Mouse (Mus musculus): Measurements from ENCODE around the gene Rnft1. TPM values are rescaled to one million over a fixed set of nuclear protein-coding genes. Genes with fewer than 3 reads are reported as not detected.

Gene Rnft1
- polyA plus RNA-seq, 1 experiment from 2014 or later, result 19.7 TPM

DNA sequence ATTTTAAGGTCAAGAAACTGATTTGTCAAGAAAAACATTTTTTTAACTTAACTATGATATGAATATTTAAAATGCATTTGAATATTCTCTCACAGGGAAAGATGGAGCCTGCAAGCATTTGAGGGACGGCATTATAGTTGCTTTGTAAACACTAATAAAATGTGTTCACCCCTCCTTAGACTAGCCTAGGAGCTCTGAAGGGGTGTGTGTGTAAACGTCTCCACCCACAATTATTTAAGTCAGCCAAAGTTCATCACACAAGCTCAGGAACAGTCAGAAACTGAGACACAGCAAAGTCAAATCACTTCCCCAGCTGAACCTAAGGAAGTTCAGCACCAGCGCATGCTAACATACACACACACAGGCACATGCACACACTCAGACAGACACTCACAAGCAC is 10.9 kb upstream of the Rnft1 start:
- H3K4me3 ChIP-seq, result no peak overlapping the region
- H3K4me1 ChIP-seq (replicated peaks), result peaks cover 8% of the 10 kb centered on the region
- H3K36me3 ChIP-seq, result no peaks in the 10 kb centered on the region
- no peak for DNase-seq (ENCODE audit: low spot score)
- H3K27ac ChIP-seq, result no peak overlapping the region
- whole genome bisulfite sequencing, result 74% methylated on average over 3 of the region's 3 CpGs
- no peaks in the 10 kb centered on the region for H3K9me3 ChIP-seq
- H3K27me3 ChIP-seq (ENCODE audit: insufficient read depth, poor library complexity, severe bottlenecking), result no peaks in the 10 kb centered on the region

DNA sequence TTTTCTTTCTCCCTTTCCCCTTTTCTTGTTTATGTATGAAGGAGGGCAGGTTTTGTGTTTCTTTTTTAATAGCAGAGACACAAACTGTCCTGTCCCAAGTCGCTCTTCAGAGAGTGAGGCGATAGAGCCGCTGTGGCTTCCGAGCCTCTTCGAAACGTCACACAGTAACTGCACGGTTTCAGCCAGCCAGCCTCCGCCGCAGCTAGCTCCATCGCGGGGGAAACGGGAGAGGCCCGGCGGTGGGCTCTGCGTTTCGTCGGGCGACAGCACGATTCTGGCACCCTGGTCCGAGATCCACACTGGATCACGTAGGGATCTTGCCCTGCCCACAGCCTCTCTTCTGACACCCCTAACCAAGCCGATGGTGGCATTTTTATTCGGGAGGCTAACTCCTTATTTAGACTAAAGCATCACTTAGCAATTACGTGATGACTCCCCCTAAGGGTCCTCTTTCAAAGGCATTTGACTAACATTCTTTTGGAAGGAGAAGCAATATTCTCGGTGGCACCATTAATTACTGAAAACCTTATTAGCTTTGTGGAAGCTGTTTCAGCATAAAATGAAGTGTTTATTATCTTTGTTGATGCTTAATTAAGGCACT is 553 bp downstream of the Rnft1 start:
- peak overlapping the region; percentile 62 for H3K4me3 ChIP-seq
- DNase-seq (ENCODE audit: low spot score), result no peak
- H3K27me3 ChIP-seq (ENCODE audit: insufficient read depth, poor library complexity, severe bottlenecking), result no peaks in the 10 kb centered on the region
- H3K36me3 ChIP-seq, result peaks cover 13% of the 10 kb centered on the region
- peak overlapping the region; percentile 89 for H3K27ac ChIP-seq
- WGBS, result under 1% methylated on average over 25 of the region's 25 CpGs
- peaks cover 14% of the 10 kb centered on the region for H3K4me1 ChIP-seq (replicated peaks)
- H3K9me3 ChIP-seq, result no peaks in the 10 kb centered on the region

DNA sequence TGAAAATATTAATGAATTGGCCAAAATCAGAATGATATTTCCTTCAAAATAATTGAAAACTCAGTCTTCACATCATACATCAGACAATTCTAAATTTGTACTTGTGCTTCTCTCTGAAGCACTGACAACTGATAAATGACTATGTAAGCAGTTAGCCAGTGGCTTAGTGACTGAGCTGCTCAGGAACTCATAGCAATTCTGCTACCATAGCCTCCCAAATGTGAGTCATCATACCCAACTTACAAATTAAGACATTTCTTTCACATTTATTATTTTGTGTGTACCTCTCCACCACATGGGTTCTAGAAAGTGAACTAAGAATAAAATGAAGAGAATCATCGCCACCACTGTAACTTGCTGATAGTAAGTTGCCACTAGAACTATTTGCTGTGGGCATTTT is 6.3 kb downstream of the Rnft1 start:
- Histone ChIP-seq H3K36me3 (peaks cover 54% of the 10 kb centered on the region), H3K4me1 (replicated peaks) (peaks cover 5% of the 10 kb centered on the region), H3K4me3 (no peak overlapping the region), H3K27me3 (ENCODE audit: insufficient read depth, poor library complexity, severe bottlenecking) (no peaks in the 10 kb centered on the region), H3K9me3 (no peaks in the 10 kb centered on the region), H3K27ac (no peak overlapping the region)
- no peak for DNase-seq (ENCODE audit: low spot score)
- 99% methylated on average over 1 of the region's 1 CpGs for WGBS

DNA sequence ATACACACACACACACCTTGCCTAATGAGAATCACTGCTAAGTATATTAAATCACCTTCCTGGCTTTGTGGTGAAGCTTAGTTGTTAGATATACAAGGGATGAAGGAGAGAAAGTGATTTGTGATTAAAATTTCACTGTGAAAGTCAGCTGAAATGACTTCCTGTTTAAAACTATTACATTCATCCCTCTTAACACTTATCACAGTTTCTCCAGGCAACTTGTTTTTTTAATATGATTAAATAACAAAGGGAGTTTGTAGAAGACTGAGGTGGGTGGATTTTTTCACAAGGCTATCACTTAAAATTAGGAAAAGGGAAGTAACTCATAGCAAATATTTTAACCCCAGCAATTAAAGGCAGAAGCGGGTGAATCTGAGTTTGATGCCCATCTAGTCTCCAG is 12.9 kb downstream of the Rnft1 start:
- no peak for DNase-seq (ENCODE audit: low spot score)
- H3K4me3 ChIP-seq, result no peak overlapping the region
- no peak overlapping the region for H3K27ac ChIP-seq
- no peaks in the 10 kb centered on the region for H3K27me3 ChIP-seq (ENCODE audit: insufficient read depth, poor library complexity, severe bottlenecking)
- 90% methylated on average over 1 of the region's 1 CpGs for WGBS
- no peaks in the 10 kb centered on the region for H3K9me3 ChIP-seq
- peaks cover 67% of the 10 kb centered on the region for H3K36me3 ChIP-seq
- peaks cover 3% of the 10 kb centered on the region; the same call in 1 of the 2 replicates for H3K4me1 ChIP-seq (replicated peaks)

DNA sequence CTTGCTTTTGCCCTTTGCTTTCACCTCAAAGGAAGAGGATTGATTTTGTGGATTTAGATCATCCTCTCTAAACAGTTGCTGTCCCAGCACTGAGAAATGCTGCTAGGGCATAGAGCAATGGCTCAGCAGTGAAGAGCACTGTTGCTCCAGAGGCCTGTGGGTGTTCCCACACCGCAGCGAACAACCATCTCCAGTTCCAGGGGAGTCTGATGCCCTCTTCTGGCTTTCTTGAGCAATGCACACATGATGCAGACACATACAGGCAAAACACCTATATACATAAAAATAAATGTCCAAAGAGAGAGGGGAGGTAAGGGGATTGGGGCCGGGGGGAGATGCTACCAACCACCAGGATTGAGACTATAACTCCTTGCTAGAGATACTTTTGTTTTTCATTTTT is 13.5 kb downstream of the Rnft1 start:
- Histone ChIP-seq H3K9me3 (no peaks in the 10 kb centered on the region), H3K4me3 (no peak overlapping the region), H3K27ac (no peak overlapping the region), H3K4me1 (replicated peaks) (peaks cover 3% of the 10 kb centered on the region; the same call in 1 of the 2 replicates), H3K36me3 (peaks cover 67% of the 10 kb centered on the region), H3K27me3 (ENCODE audit: insufficient read depth, poor library complexity, severe bottlenecking) (no peaks in the 10 kb centered on the region)
- DNase-seq (ENCODE audit: low spot score), result no peak
- WGBS, result 75% methylated on average over 3 of the region's 3 CpGs

DNA sequence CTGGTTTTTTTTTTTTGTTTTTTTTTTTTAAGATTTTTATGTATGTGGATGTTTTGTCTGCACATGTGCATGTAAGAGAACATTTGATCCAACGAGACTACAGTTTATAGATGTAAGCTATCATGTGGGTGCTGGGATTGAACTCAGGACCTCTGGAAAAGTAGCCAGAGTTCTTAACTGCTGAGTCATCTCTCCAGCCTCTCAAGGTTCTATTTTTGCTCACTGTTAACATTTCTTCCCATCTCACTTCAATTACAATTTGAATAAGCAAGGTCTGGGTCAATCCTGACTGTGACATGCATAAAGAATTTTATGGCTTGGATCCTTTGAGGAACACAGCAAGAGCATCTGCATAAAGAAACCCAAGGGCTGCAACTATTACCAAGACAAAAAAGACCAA is 16.3 kb downstream of the Rnft1 start:
- Histone ChIP-seq H3K27ac (no peak overlapping the region), H3K4me3 (no peak overlapping the region), H3K9me3 (no peaks in the 10 kb centered on the region), H3K4me1 (replicated peaks) (peaks cover 3% of the 10 kb centered on the region; the same call in 1 of the 2 replicates), H3K36me3 (peaks cover 79% of the 10 kb centered on the region), H3K27me3 (ENCODE audit: insufficient read depth, poor library complexity, severe bottlenecking) (no peaks in the 10 kb centered on the region)
- 73% methylated on average over 1 of the region's 1 CpGs for WGBS
- DNase-seq (ENCODE audit: low spot score), result no peak

DNA sequence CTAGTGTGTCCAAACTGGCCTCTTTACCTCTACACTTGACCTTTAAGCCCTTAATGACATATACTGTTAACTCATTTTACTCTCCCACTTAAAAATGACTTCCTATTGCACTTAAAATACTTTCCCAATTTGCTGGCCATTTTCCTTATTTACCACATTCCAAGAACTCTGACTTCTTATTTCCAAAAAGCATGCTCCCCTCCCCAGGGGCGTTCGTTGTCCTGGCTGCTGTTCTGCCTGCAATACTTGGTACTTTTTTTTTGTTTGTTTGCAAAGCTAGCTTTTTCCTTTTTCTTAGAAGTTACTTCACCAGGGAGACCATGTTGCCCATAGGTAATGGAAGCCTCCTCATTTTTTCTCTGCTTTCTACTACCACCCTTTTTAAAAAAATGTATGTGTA is 18.7 kb downstream of the Rnft1 start:
- peaks cover 83% of the 10 kb centered on the region for H3K36me3 ChIP-seq
- WGBS, result 96% methylated on average over 2 of the region's 2 CpGs
- H3K9me3 ChIP-seq, result no peaks in the 10 kb centered on the region
- no peaks in the 10 kb centered on the region for H3K27me3 ChIP-seq (ENCODE audit: insufficient read depth, poor library complexity, severe bottlenecking)
- no peak overlapping the region for H3K4me3 ChIP-seq
- no peak for DNase-seq (ENCODE audit: low spot score)
- H3K27ac ChIP-seq, result no peak overlapping the region
- peaks cover 3% of the 10 kb centered on the region; the same call in 1 of the 2 replicates for H3K4me1 ChIP-seq (replicated peaks)

DNA sequence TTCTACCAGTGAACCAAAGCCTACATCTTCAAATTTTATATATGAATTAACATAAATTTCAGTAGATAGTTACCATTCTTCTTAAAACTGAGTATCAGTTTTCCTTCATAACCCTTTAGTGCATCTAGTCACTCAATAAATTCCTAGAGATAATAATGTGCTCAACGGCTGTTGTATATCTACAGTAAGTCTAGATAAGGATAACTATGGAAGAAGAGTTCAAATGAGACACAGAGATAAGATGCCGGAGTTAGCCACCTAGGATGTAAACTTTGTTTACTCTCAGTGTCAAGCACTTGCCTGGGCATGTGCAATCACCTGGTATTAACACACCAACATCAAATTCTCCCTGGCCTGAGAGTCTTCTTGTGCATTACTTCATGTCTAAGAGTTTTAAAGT is 22.9 kb downstream of the Rnft1 start:
- no peak for DNase-seq (ENCODE audit: low spot score)

DNA sequence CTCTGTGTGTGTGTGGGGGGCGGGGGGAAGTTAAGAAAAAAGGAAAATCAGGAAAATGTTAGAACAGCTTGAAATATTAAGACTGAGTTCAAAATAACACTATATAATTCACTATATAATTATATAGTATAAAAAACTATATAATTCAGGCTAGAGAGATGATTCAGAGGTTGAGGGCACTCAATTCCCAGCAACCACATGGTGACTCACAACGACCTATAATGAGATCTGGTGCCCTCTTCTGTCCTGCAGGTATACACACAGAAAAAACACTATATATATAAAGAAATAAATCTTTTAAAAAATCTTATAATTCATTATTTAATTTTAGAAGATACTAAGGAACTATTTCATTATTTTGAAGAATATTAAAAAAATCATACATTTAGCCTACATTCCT is 23.5 kb downstream of the Rnft1 start:
- H3K4me1 ChIP-seq (replicated peaks), result no peaks in the 10 kb centered on the region
- no peak for DNase-seq (ENCODE audit: low spot score)
- 88% methylated on average over 2 of the region's 2 CpGs for WGBS
- peaks cover 96% of the 10 kb centered on the region for H3K36me3 ChIP-seq
- H3K9me3 ChIP-seq, result no peaks in the 10 kb centered on the region
- no peaks in the 10 kb centered on the region for H3K27me3 ChIP-seq (ENCODE audit: insufficient read depth, poor library complexity, severe bottlenecking)
- no peak overlapping the region for H3K27ac ChIP-seq
- H3K4me3 ChIP-seq, result no peak overlapping the region

More for the DNA sequence above, 22.9 kb downstream of the Rnft1 start:
- Histone ChIP-seq H3K27ac (no peak overlapping the region), H3K9me3 (no peaks in the 10 kb centered on the region), H3K36me3 (peaks cover 96% of the 10 kb centered on the region), H3K4me3 (no peak overlapping the region), H3K4me1 (replicated peaks) (no peaks in the 10 kb centered on the region), H3K27me3 (ENCODE audit: insufficient read depth, poor library complexity, severe bottlenecking) (no peaks in the 10 kb centered on the region)
- WGBS, result 96% methylated on average over 2 of the region's 2 CpGs

DNA sequence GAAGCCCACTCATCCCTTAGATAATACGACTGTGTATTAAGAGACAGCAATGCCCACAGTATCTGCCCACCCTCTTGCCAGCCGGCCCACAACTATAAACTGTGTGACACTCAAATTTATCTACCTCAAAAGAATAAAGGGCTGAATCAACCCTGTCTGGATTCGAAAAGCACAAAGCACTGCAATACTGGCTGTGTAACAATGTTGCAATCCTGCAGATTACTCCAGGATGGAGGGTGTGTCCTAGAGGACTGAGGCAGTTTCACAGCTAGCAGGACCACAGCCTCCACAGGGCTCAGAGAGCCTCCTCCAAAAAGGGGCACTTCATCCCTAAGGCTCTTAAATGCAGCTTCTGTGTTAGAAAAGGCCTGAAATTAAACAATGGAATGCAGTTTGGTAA is 32.2 kb downstream of the Rnft1 start:
- Histone ChIP-seq H3K4me3 (no peak overlapping the region), H3K36me3 (peaks cover 90% of the 10 kb centered on the region), H3K27ac (no peak overlapping the region), H3K27me3 (ENCODE audit: insufficient read depth, poor library complexity, severe bottlenecking) (no peaks in the 10 kb centered on the region), H3K4me1 (replicated peaks) (no peaks in the 10 kb centered on the region), H3K9me3 (no peaks in the 10 kb centered on the region)
- WGBS, result 95% methylated on average over 3 of the region's 3 CpGs
- DNase-seq (ENCODE audit: low spot score), result no peak

DNA sequence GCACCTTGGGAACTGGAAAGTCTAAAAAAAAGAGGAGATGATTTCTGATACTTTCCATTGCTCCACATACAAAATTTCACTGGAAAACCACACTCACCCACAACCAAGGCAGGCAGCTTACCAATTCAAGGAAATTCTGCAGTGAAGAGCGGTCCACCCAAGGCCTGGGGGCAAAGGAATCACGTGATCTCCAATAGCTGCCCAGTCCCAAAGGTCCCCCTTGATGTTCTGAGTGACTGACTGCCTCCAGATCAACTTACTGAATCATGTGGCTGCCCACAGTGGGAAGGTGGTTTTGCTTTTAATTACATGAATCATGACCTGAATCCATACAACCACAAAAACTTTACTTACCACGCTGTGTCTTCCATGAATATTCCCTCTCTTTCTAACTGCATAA is 32.8 kb downstream of the Rnft1 start:
- Histone ChIP-seq H3K4me1 (replicated peaks) (no peaks in the 10 kb centered on the region), H3K9me3 (no peaks in the 10 kb centered on the region), H3K27ac (no peak overlapping the region), H3K4me3 (no peak overlapping the region), H3K36me3 (peaks cover 90% of the 10 kb centered on the region), H3K27me3 (ENCODE audit: insufficient read depth, poor library complexity, severe bottlenecking) (no peaks in the 10 kb centered on the region)
- DNase-seq (ENCODE audit: low spot score), result no peak
- 87% methylated on average over 3 of the region's 3 CpGs for WGBS

DNA sequence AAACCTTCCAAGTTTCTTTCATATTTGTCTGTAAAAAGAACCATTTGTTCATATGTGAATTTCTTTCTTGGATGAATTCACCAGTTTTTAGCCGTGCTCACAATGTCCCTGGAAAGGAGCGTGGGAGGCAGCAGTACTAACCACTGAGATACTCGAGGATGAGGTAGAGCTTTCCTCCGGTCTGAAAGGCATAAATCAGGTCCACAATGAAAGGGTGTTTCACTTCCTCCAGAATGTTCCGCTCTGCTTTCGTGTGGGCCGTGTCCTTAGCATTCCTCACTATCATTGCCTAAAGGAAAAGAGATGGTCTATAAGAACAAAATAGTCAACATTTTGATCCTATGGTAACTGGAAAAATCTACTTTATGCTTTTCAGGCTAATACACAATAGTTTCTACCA is 35.3 kb downstream of the Rnft1 start:
- Histone ChIP-seq H3K27ac (no peak overlapping the region), H3K36me3 (peaks cover 90% of the 10 kb centered on the region), H3K9me3 (no peaks in the 10 kb centered on the region), H3K27me3 (ENCODE audit: insufficient read depth, poor library complexity, severe bottlenecking) (no peaks in the 10 kb centered on the region), H3K4me1 (replicated peaks) (no peaks in the 10 kb centered on the region), H3K4me3 (no peak overlapping the region)
- 93% methylated on average over 7 of the region's 7 CpGs for WGBS
- DNase-seq (ENCODE audit: low spot score), result no peak

DNA sequence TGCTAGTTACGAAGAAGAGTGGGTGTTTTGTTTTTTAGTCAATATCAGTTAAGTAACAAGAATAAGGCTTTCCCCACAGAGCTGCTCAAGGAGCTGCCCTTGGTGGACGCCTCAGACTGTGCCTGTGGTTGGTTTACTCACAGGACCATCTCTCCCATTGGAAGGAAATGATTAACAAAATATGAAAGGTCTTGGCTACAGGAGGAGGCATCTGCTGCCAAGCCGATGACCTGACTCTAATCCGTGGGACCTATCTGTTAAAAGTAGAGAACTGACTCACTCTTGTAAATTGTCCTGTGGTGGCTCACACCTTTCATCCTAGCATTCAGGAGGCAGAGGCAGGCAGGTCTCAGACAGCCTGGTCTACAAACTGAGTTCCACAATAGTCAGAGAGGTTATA is 43.1 kb downstream of the Rnft1 start:
- 96% methylated on average over 4 of the region's 4 CpGs for WGBS
- Histone ChIP-seq H3K9me3 (no peaks in the 10 kb centered on the region), H3K36me3 (peaks cover 91% of the 10 kb centered on the region)

DNA sequence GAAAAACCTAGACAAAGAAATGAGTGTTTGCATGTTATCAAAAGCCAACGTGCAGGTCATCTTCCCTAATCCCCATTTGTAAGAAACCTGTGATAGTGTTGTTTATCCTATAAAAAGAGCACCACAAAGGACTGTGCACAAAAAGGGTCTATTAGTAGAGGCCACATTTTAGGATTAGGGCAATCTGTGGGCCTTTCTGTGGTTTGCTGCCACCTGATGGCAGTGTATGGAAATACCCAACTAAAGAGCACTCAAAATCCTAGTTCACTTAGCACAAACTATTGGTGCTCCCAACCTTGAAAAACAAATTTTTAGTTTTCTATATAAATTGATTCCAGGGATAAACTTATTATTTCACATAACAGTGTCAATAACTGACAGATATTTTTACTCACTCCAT is 48.4 kb downstream of the Rnft1 start:
- Histone ChIP-seq H3K9me3 (no peaks in the 10 kb centered on the region), H3K36me3 (peaks cover 60% of the 10 kb centered on the region), H3K4me3 (no peak overlapping the region), H3K4me1 (replicated peaks) (no peaks in the 10 kb centered on the region), H3K27me3 (ENCODE audit: insufficient read depth, poor library complexity, severe bottlenecking) (no peaks in the 10 kb centered on the region), H3K27ac (no peak overlapping the region)
- WGBS, result 77% methylated on average over 1 of the region's 1 CpGs
- DNase-seq (ENCODE audit: low spot score), result no peak

More for the DNA sequence above, 43.1 kb downstream of the Rnft1 start:
- H3K4me1 ChIP-seq (replicated peaks), result no peaks in the 10 kb centered on the region
- H3K27me3 ChIP-seq (ENCODE audit: insufficient read depth, poor library complexity, severe bottlenecking), result no peaks in the 10 kb centered on the region
- H3K27ac ChIP-seq, result no peak overlapping the region
- no peak overlapping the region for H3K4me3 ChIP-seq
- DNase-seq (ENCODE audit: low spot score), result no peak
